Mouse (Mus musculus): Measurements from ENCODE around the gene Zbtb22. TPM values are rescaled to one million over a fixed set of nuclear protein-coding genes. Genes with fewer than 3 reads are reported as not detected.
A peak's percentile ranks its signal among the peaks of the same experiment; 100 is the strongest.

Gene Zbtb22
- polyA plus RNA-seq, 1 experiment, result 14.8 TPM

DNA sequence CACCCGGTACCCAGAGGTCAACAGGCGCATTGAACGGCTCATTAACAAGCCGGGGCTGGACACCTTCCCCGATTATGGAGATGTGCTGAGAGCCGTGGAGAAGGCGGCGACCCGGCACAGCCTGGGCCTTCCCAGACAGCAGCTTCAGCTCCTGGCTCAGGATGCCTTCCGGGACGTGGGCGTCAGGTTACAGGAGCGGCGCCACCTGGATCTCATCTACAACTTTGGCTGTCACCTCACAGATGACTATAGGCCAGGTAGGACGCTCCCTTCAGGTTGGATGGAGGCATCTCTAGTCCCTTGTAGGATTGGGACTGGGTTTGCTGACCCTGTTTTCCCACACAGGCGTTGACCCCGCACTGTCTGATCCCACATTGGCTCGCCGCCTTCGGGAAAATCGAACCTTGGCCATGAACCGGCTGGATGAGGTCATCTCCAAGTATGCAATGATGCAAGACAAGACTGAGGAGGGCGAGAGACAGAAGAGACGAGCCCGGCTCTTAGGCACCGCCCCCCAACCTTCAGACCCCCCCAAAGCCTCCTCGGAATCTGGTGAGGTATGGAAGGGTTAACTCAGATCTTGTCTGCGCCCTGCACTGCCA, 3.8 kb upstream of the Zbtb22 start:
- H3K4me3 ChIP-seq (ENCODE audit: low read depth, low read length), result peak overlapping the region; percentile 26
- H3K9me3 ChIP-seq (replicated peaks; ENCODE audit: control insufficient read depth, insufficient read depth, low read length, poor library complexity, severe bottlenecking), result no peaks in the 10 kb centered on the region
- no peaks in the 10 kb centered on the region for H3K27me3 ChIP-seq (ENCODE audit: control insufficient read depth, insufficient read depth, low read length, poor library complexity, severe bottlenecking)
- peaks cover 29% of the 10 kb centered on the region for H3K36me3 ChIP-seq (ENCODE audit: control insufficient read depth, insufficient read depth, low read length, poor library complexity, severe bottlenecking)
- TF ChIP-seq CTCF (IDR thresholded peaks at IDR 0.05; ENCODE audit: low read depth, low read length), result peak; percentile 0
- TF ChIP-seq POLR2A (IDR thresholded peaks at IDR 0.05; ENCODE audit: insufficient read depth, low read length), result no peak
- TF ChIP-seq EP300 (IDR thresholded peaks at IDR 0.05; ENCODE audit: insufficient read depth, low read depth, low read length), result 0 out of 2 replicates have a peak, but pooled peaks have one; percentile 3
- peaks cover 3% of the 10 kb centered on the region for H3K4me1 ChIP-seq (ENCODE audit: control insufficient read depth, insufficient read depth, low read length)
- H3K27ac ChIP-seq (ENCODE audit: insufficient read depth, low read length), result peak overlapping the region; percentile 44
- peak overlapping the region; percentile 22 for H3K9ac ChIP-seq (ENCODE audit: low read depth, poor library complexity, severe bottlenecking)

DNA sequence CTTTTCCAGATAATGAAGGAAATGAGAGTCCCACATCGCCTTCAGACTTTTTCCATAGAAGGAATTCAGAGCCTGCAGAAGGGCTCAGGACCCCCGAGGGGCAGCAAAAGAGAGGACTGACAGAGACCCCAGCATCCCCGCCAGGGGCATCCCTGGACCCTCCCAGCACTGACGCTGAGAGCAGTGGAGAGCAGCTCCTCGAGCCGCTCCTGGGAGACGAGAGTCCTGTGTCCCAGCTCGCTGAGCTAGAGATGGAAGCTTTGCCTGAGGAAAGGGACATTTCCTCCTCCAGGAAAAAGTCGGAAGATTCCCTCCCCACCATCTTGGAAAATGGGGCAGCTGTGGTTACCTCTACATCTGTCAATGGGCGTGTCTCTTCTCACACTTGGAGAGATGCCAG, 2.4 kb upstream of the Zbtb22 start:
- no peaks in the 10 kb centered on the region for H3K9me3 ChIP-seq (replicated peaks; ENCODE audit: control insufficient read depth, insufficient read depth, low read length, poor library complexity, severe bottlenecking)
- H3K36me3 ChIP-seq (ENCODE audit: control insufficient read depth, insufficient read depth, low read length, poor library complexity, severe bottlenecking), result peaks cover 29% of the 10 kb centered on the region
- H3K27ac ChIP-seq (ENCODE audit: insufficient read depth, low read length), result no peak overlapping the region
- no peak overlapping the region for H3K4me3 ChIP-seq (ENCODE audit: low read depth, low read length)
- H3K9ac ChIP-seq (ENCODE audit: low read depth, poor library complexity, severe bottlenecking), result no peak overlapping the region
- TF ChIP-seq CTCF (IDR thresholded peaks at IDR 0.05; ENCODE audit: low read depth, low read length), result no peak
- TF ChIP-seq EP300 (IDR thresholded peaks at IDR 0.05; ENCODE audit: insufficient read depth, low read depth, low read length), result no peak
- TF ChIP-seq POLR2A (IDR thresholded peaks at IDR 0.05; ENCODE audit: insufficient read depth, low read length), result no peak
- peaks cover 3% of the 10 kb centered on the region for H3K4me1 ChIP-seq (ENCODE audit: control insufficient read depth, insufficient read depth, low read length)
- no peaks in the 10 kb centered on the region for H3K27me3 ChIP-seq (ENCODE audit: control insufficient read depth, insufficient read depth, low read length, poor library complexity, severe bottlenecking)

DNA sequence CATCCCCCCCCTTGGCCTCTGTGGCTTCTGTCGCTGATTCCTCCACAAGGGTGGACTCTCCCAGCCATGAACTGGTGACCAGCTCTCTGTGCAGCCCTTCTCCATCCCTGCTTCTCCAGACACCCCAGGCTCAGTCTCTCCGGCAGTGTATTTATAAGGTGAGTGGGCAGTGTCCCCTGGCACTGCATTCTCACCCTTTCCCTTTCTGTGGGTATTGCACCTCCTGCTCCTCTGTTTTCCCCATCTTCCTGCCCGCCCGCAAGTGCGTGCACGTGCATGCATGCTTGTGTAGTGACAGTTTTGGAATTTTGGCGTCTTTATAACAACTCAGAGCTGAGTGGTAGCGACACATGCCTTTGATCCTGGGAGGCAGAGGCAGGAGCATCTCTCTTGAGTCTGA, 1.8 kb upstream of the Zbtb22 start:
- H3K9ac ChIP-seq (ENCODE audit: low read depth, poor library complexity, severe bottlenecking), result no peak overlapping the region
- TF ChIP-seq CTCF (IDR thresholded peaks at IDR 0.05; ENCODE audit: low read depth, low read length) (no peak), POLR2A (IDR thresholded peaks at IDR 0.05; ENCODE audit: insufficient read depth, low read length) (no peak), EP300 (IDR thresholded peaks at IDR 0.05; ENCODE audit: insufficient read depth, low read depth, low read length) (no peak)
- no peak overlapping the region for H3K4me3 ChIP-seq (ENCODE audit: low read depth, low read length)
- no peaks in the 10 kb centered on the region for H3K27me3 ChIP-seq (ENCODE audit: control insufficient read depth, insufficient read depth, low read length, poor library complexity, severe bottlenecking)
- peaks cover 29% of the 10 kb centered on the region for H3K36me3 ChIP-seq (ENCODE audit: control insufficient read depth, insufficient read depth, low read length, poor library complexity, severe bottlenecking)
- no peak overlapping the region for H3K27ac ChIP-seq (ENCODE audit: insufficient read depth, low read length)
- peaks cover 4% of the 10 kb centered on the region for H3K4me1 ChIP-seq (ENCODE audit: control insufficient read depth, insufficient read depth, low read length)
- H3K9me3 ChIP-seq (replicated peaks; ENCODE audit: control insufficient read depth, insufficient read depth, low read length, poor library complexity, severe bottlenecking), result no peaks in the 10 kb centered on the region

DNA sequence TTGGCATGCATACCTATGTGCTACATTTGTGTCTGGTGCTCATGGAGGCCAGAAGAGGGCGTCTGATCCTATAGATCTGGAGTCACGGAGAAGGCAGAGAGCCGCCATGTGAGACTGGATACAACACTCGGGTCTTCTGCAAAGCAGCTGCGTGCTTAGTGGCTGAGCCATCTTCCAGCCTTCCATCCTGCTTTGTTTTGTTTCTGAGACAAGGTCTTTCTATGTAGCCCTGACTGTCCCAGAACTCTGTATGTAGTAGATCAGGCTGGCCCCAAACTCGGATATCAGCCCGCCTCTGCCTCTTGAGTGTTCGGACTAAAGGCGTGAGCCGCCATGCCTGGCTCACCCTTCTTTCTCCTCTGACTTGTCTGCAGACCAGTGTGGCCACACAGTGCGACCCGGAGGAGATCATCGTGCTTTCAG, 724 bp upstream of the Zbtb22 start:
- Histone ChIP-seq H3K9me3 (replicated peaks; ENCODE audit: control insufficient read depth, insufficient read depth, low read length, poor library complexity, severe bottlenecking) (no peaks in the 10 kb centered on the region), H3K9ac (ENCODE audit: low read depth, poor library complexity, severe bottlenecking) (peak overlapping the region; percentile 47), H3K27me3 (ENCODE audit: control insufficient read depth, insufficient read depth, low read length, poor library complexity, severe bottlenecking) (no peaks in the 10 kb centered on the region), H3K36me3 (ENCODE audit: control insufficient read depth, insufficient read depth, low read length, poor library complexity, severe bottlenecking) (peaks cover 29% of the 10 kb centered on the region), H3K27ac (ENCODE audit: insufficient read depth, low read length) (peak overlapping the region; percentile 79), H3K4me3 (ENCODE audit: low read depth, low read length) (peak overlapping the region; percentile 76), H3K4me1 (ENCODE audit: control insufficient read depth, insufficient read depth, low read length) (peaks cover 4% of the 10 kb centered on the region)
- no peak for TF ChIP-seq POLR2A (IDR thresholded peaks at IDR 0.05; ENCODE audit: insufficient read depth, low read length)
- TF ChIP-seq EP300 (IDR thresholded peaks at IDR 0.05; ENCODE audit: insufficient read depth, low read depth, low read length), result no peak
- TF ChIP-seq CTCF (IDR thresholded peaks at IDR 0.05; ENCODE audit: low read depth, low read length), result peak; percentile 58

DNA sequence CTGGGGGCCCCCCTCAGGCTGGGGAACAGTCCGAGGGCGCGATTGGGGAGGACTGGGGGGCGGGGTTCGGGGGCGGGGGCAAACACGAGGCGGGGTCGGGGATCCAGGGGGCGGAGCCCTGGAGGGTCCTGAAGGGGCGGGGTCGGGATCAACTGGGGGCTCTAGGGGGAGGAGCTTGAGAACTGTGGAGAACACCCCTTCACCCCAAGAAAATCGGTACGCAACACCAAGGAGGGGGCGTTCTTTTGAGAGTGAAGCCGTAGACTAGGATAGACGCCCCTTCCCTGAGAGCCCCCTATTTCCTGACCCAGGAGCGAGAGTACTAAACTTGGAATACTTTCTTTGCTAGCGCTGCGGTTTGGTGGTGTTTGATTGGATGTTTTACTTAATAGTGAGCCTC, 590 bp downstream of the Zbtb22 start:
- Histone ChIP-seq H3K9me3 (replicated peaks; ENCODE audit: control insufficient read depth, insufficient read depth, low read length, poor library complexity, severe bottlenecking) (no peaks in the 10 kb centered on the region), H3K27ac (ENCODE audit: insufficient read depth, low read length) (no peak overlapping the region), H3K4me3 (ENCODE audit: low read depth, low read length) (peak overlapping the region; percentile 85), H3K36me3 (ENCODE audit: control insufficient read depth, insufficient read depth, low read length, poor library complexity, severe bottlenecking) (peaks cover 22% of the 10 kb centered on the region), H3K9ac (ENCODE audit: low read depth, poor library complexity, severe bottlenecking) (peak overlapping the region; percentile 82), H3K4me1 (ENCODE audit: control insufficient read depth, insufficient read depth, low read length) (peaks cover 1% of the 10 kb centered on the region), H3K27me3 (ENCODE audit: control insufficient read depth, insufficient read depth, low read length, poor library complexity, severe bottlenecking) (no peaks in the 10 kb centered on the region)
- TF ChIP-seq POLR2A (IDR thresholded peaks at IDR 0.05; ENCODE audit: insufficient read depth, low read length) (no peak), EP300 (IDR thresholded peaks at IDR 0.05; ENCODE audit: insufficient read depth, low read depth, low read length) (no peak), CTCF (IDR thresholded peaks at IDR 0.05; ENCODE audit: low read depth, low read length) (no peak)

DNA sequence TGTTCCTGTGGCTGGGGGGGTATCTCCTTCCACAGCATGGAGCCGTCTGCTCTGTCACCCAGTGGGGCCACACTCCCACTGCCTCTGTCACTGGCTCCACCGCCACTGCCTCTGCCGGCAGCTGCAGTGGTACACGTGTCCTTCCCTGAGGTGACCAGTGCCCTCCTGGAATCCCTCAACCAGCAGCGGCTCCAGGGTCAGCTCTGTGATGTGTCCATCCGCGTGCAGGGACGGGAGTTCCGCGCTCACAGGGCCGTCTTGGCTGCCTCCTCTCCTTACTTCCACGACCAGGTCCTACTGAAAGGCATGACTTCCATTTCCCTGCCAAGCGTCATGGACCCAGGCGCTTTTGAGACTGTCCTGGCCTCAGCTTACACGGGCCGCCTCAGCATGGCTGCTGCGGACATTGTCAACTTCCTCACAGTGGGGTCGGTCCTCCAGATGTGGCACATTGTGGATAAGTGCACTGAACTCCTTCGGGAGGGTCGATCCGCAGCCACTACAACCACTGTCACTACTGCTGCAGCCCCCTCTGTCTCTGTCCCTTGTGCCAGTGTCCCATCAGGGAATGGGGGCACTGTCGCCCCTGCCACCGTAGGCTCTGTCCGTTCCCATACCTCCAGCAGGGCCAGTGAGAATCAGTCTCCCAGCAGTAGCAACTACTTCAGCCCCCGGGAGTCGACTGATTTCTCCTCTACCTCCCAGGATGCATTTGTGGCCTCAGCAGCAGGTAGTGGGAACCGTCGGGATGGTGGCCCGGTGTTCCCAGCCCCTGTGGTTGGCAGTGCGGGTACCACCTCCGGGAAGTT, 1.3 kb downstream of the Zbtb22 start:
- Histone ChIP-seq H3K4me3 (ENCODE audit: low read depth, low read length) (peak overlapping the region; percentile 40), H3K4me1 (ENCODE audit: control insufficient read depth, insufficient read depth, low read length) (peaks cover 1% of the 10 kb centered on the region), H3K36me3 (ENCODE audit: control insufficient read depth, insufficient read depth, low read length, poor library complexity, severe bottlenecking) (peaks cover 20% of the 10 kb centered on the region), H3K9ac (ENCODE audit: low read depth, poor library complexity, severe bottlenecking) (0 out of 2 replicates have a peak overlapping the region, but pooled peaks have one; percentile 82), H3K27ac (ENCODE audit: insufficient read depth, low read length) (no peak overlapping the region), H3K27me3 (ENCODE audit: control insufficient read depth, insufficient read depth, low read length, poor library complexity, severe bottlenecking) (no peaks in the 10 kb centered on the region), H3K9me3 (replicated peaks; ENCODE audit: control insufficient read depth, insufficient read depth, low read length, poor library complexity, severe bottlenecking) (no peaks in the 10 kb centered on the region)
- no peak for TF ChIP-seq POLR2A (IDR thresholded peaks at IDR 0.05; ENCODE audit: insufficient read depth, low read length)
- TF ChIP-seq CTCF (IDR thresholded peaks at IDR 0.05; ENCODE audit: low read depth, low read length), result no peak
- TF ChIP-seq EP300 (IDR thresholded peaks at IDR 0.05; ENCODE audit: insufficient read depth, low read depth, low read length), result no peak
